Mouse (Mus musculus) splenic B cell, adult 2 months (primary cell): Measurements from ENCODE around the gene Trub2.

Experiments used
- DNase-seq: peaks from one replicate; pipeline ENCODE4 v3.0.0-alpha.2; 2011; ENCODE audit warnings: low read depth, low spot score
- H3K27me3 ChIP-seq: 2 replicates; pipeline ENCODE4 v1.6.1; 2012; ENCODE audit warnings: mild to moderate bottlenecking, low read length, moderate library complexity, mixed read lengths; ENCODE audit not compliant: control insufficient read depth, poor library complexity, insufficient read depth, severe bottlenecking
- H3K36me3 ChIP-seq: 2 replicates; pipeline ENCODE4 v1.6.1; 2012; ENCODE audit warnings: mild to moderate bottlenecking, low read length, moderate library complexity, mixed read lengths; ENCODE audit not compliant: control insufficient read depth, poor library complexity, insufficient read depth, severe bottlenecking

The Trub2 gene

DNA sequence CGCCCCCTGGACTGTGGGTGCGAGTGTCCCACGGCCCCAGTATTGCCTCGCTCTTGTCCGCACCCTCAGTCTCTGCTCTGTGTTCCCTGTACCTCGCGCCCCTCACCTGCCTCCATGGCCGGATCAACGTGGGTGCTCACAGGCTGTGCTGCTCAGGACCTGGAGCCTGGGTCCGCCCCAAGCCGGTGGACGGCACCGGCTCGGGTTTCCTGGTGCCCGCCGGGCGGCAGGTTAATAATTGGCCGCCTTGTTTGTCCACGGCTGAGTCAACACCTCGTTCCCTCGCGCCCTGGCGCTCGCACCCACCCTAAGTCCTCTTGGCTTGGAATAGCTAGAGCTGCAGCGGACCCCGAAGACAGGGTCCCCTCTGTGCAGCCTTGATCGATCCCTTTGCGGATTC, 36.8 kb downstream of the Trub2 start, which contains the start of gene Gm13420:
Gene Gm13420, minus strand, starts transcription at position 189 of the 400 bp plus-strand sequence.
- H3K27me3 ChIP-seq: peaks cover 2% of the 10 kb centered on the region
- DNase-seq: no peak
- H3K36me3 ChIP-seq: no peaks in the 10 kb centered on the region

DNA sequence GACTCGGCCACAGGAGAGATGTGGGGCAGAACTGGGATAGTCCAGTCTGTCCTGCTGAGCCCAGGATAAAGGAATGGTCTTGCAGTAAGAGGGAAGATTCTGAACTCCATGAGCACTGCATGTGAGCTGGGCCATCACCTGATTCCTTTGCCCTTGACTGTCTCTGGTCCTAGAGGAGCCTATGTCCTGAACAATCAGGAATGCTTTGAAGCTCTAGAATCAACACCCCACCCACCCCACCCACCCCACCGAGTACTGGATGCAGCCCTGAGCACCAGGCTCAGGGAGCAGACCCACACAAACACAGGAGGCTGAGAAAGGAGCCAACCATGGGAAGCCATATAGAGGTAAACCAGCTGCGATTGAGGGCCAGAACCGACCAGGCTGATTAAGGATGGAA, 39.8 kb downstream of the Trub2 start:
- DNase-seq: no peak
- Histone ChIP-seq H3K27me3 (peaks cover 2% of the 10 kb centered on the region), H3K36me3 (no peaks in the 10 kb centered on the region)

DNA sequence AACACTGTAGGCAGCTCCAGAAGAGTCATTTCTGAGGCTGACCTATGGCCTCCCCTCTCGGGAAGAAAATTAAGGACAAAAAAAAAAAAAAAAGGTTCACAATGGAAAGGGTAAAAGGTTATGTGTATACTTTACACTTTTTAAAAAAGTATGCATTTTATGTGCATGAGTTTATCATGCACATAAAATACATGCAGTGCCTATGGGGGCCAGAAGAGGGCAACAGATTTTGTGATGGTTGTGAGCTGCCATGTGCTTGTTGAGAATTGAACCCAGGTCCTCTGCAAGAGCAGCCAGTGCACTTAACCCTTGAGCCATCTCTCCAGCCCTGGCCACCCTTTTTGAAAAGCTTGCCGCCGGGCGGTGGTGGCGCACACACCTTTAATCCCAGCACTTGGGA, 40.5 kb downstream of the Trub2 start:
- DNase-seq: peak; percentile 54
- H3K27me3 ChIP-seq: peaks cover 2% of the 10 kb centered on the region

DNA sequence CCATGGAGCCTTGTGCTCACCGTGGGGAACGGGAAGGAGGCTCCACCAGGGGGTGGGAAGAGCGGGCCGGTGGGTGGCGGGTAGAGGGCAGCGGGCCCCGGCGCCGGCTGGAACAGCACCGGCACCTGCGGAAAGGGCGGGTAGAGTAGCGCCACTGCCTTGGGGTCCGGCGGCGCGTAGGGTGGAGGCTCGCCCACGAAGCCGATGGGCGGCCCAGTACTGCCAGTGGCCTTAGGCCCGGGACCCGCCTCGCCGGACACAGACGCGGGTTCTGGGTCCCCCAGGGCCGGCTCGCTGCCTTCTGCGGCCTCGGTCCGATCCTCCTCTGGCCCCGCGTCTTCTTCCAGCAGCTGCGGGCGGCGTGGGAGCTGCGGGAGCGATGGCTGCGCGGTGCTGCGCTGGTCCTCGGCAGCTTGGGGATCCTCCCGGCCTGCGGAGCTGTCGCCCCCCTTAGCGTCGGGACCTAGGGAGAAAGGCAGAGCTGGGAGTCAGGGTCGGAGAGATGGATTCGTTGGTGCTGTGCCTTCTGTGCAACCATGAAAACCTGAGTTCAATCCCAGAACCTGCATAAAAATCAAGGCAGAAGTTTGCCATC, 41.0 kb downstream of the Trub2 start:
- no peak for DNase-seq
- Histone ChIP-seq H3K36me3 (no peaks in the 10 kb centered on the region), H3K27me3 (peaks cover 2% of the 10 kb centered on the region)

More for the DNA sequence above, 40.5 kb downstream of the Trub2 start:
- no peaks in the 10 kb centered on the region for H3K36me3 ChIP-seq

DNA sequence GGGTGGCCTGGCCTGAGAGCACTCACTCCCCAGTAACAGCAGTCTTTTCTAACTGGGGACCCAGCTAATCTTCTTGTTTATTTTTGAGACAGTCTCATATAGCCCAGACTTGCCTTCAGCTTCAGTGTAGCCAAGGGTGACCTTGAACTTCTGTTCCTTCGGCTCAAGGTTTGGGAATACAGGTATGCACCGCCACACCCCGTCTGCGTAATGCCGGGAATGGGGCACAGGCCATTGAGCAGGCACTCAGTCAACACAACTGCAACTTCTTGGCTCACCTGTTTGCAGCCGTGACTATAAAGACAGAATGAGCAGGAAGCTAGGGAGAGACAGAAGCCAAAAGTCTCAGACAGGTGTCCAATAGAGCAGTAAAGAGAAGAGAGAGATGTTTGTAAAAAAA, 44.0 kb downstream of the Trub2 start:
- no peak for DNase-seq
- Histone ChIP-seq H3K27me3 (no peaks in the 10 kb centered on the region), H3K36me3 (no peaks in the 10 kb centered on the region; the same call in 1 of the 2 replicates)

GRCm38 (mm10) chr2:29741207-29741606, 47.1 kb downstream of the Trub2 start:
- no peaks in the 10 kb centered on the region for H3K27me3 ChIP-seq
- DNase-seq: no peak
- peaks cover 2% of the 10 kb centered on the region for H3K36me3 ChIP-seq

GRCm38 (mm10) chr2:29739368-29739767, 48.9 kb downstream of the Trub2 start:
- DNase-seq: peak; percentile 77
- Histone ChIP-seq H3K27me3 (no peaks in the 10 kb centered on the region), H3K36me3 (peaks cover 10% of the 10 kb centered on the region)

DNA sequence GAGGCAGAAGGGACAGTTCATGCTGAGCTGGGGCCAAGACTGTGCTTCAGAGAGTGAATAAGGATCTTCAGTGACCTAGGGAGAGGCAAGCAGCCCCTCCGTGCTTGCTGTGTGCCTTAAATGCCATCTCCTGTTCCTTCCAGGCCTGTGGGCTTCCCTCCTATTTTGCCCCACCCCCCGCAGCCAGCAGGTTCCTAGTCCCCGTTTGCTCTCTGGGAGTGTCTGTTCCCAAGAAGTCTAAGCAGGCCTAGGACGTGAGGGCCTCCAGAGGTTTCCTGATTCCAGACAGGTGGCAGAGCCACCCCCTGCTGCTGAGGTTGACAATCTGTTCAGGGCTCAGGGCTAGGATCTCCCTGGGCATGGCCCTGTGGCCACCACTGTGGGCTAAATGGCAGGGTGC, 49.5 kb downstream of the Trub2 start:
- peaks cover 10% of the 10 kb centered on the region for H3K36me3 ChIP-seq
- no peak for DNase-seq
- H3K27me3 ChIP-seq: no peaks in the 10 kb centered on the region

- DNase-seq: no peak
- Histone ChIP-seq H3K36me3 (peaks cover 10% of the 10 kb centered on the region), H3K27me3 (no peaks in the 10 kb centered on the region)
These were observed 50.9 kb downstream of the Trub2 start for GRCm38 (mm10) chr2:29737209-29737925.

GRCm38 (mm10) chr2:29735708-29736107, 52.6 kb downstream of the Trub2 start:
- Histone ChIP-seq H3K36me3 (peaks cover 12% of the 10 kb centered on the region), H3K27me3 (no peaks in the 10 kb centered on the region)
- DNase-seq: no peak

DNA sequence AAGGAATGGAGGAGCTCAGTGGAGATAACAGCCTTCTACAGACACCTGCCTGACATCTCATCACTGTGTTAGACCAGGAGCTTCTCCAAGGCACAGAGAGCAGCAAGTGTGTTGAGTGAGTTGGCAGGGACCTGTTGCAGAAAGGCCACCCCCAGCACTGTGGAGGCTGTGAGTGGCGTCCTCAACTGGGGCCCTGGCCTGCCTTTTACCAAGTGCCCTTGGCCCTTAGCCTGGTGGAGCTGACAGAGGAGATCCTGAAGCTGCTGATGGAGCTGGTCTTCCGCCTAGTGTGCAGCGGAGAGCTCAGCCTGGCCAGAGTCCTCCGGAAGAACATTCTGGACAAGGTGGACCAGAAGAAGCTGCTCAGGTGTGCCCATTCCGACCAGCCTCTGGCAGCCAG, 55.0 kb downstream of the Trub2 start:
- no peak for DNase-seq
- Histone ChIP-seq H3K27me3 (no peaks in the 10 kb centered on the region), H3K36me3 (peaks cover 14% of the 10 kb centered on the region)

GRCm38 (mm10) chr2:29732559-29732958, 55.7 kb downstream of the Trub2 start:
- H3K27me3 ChIP-seq: no peaks in the 10 kb centered on the region
- DNase-seq: no peak
- peaks cover 15% of the 10 kb centered on the region for H3K36me3 ChIP-seq

DNA sequence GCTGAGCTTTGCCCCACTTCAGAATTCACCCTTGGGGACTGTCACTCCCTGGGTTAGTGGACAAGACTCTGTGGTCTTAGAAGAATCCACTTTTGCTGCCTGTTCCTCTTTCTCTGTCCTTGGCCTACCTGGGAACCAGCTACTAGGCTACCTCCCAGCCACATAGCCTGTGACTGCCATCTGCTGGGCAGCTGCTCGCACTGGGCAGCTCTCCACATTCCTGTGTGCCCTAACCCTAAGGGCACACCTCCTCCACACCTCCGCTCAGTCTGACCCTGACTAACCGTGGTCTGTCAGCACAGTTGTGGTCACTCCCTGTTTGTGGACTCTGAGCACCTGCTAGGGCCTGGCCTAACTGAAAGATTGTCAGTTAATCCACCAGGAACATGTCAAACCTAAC, 56.8 kb downstream of the Trub2 start:
- peak; percentile 71 for DNase-seq
- peaks cover 17% of the 10 kb centered on the region for H3K36me3 ChIP-seq
- no peaks in the 10 kb centered on the region for H3K27me3 ChIP-seq

DNA sequence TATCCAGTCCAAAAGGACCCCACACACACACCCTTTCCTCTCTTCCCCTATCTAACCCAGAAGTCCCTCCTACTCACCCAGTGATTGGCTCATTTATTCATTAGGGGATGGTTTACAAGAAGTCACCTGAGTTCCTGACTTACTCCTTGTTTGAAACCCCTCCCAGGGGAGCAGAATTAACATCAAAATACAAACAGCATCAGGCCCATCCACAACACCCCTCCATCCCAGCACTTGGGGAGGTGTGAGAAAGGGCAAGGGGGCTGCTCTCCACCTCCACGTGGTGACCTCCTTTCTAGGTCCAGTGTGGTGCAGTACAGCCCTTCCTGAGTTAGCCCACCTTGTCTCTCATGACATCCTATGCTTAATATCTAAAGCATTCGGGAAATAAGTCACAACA, 58.8 kb downstream of the Trub2 start:
- DNase-seq: no peak
- Histone ChIP-seq H3K36me3 (peaks cover 16% of the 10 kb centered on the region), H3K27me3 (no peaks in the 10 kb centered on the region)

DNA sequence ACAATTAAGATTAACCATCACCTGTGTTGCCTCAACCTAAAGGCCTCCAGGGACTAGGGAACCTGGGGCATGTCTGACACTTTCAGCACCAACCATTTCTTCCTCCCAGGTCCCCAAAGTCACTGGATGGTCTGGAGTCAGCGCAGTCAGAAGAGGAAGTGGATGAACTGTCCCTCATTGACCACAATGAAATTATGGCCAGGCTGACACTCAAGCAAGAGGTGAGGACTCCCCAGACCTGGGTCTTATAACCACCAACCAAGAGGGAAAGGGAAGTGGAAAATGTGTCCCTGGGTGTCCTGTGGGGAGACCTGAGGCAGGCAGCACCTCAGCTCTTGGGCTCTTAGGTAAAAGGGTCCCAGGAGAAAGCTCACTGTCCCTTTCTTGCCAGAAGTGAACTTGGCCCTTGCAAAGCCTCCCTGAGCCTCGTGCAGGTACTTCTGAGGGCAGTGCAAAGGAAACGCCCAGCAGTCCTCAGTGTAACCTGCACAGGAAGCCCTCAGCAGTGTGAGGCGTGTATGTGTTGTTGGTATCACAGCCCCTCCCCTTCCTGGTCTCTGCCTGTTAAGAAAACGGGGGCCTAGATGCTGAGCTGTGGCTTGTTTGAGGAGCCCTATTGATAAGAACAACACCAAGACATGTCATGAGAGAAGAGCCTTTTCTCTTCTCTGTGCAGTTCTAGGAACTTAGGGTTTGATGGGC, 63.5 kb downstream of the Trub2 start:
- H3K27me3 ChIP-seq: no peaks in the 10 kb centered on the region
- DNase-seq: no peak

More for the DNA sequence above, 63.5 kb downstream of the Trub2 start:
- H3K36me3 ChIP-seq: peaks cover 17% of the 10 kb centered on the region
